Comparison of ENCODE assay signal across 10 mouse cellular contexts in genomic region chr2:158965003-158965665, GRCm38 (mm10).
DNase-seq lines count a peak whose midpoint lies in the region; ATAC-seq and TF ChIP-seq lines count a peak whose summit lies in the region.
"Had no signal": no experiment of that assay in that cellular context is flagged by ENCODE, and none has a peak within 500 bp of the region (broad histone marks: within the 10 kb centered on the region; RNA-seq: fewer than 3 reads in every experiment).

No protein-coding gene starts in this region.

- WGBS in hindbrain, embryonic 16.5 days = 52% methylated on average over 6 of the region's 6 CpGs
- WGBS in hindbrain, embryonic 12.5 days = 74% methylated on average over 6 of the region's 6 CpGs
- WGBS in lung, embryonic 16.5 days = 25% methylated on average over 6 of the region's 6 CpGs
- 69% methylated on average over 6 of the region's 6 CpGs for WGBS in liver, postnatal 0 days (ENCODE audit: insufficient replicate concordance)

- H3K4me1 ChIP-seq in hindbrain, embryonic 16.5 days (ENCODE audit: control insufficient read depth, insufficient read depth, low read depth, low read length) = no peaks in the 10 kb centered on the region
- H3K4me1 ChIP-seq in hindbrain, embryonic 12.5 days = no peaks in the 10 kb centered on the region
- H3K4me1 ChIP-seq in lung, embryonic 16.5 days (replicated peaks; ENCODE audit: control insufficient read depth, insufficient read depth, low read length) = 0 out of 2 replicates have a peak, but pooled peaks cover 3% of the 10 kb centered on the region
- H3K4me1 ChIP-seq in liver, postnatal 0 days (ENCODE audit: insufficient read depth) = no peaks in the 10 kb centered on the region
- H3K4me1 ChIP-seq: stomach, embryonic 15.5 days had no signal

- no peak overlapping the region for H3K4me2 ChIP-seq in hindbrain, embryonic 16.5 days (ENCODE audit: low read length)
- no peak overlapping the region for H3K4me2 ChIP-seq in hindbrain, embryonic 12.5 days (replicated peaks)
- no peak overlapping the region for H3K4me2 ChIP-seq in lung, embryonic 16.5 days (ENCODE audit: low read depth, low read length)
- no peak overlapping the region for H3K4me2 ChIP-seq in liver, postnatal 0 days (ENCODE audit: low read depth, low read length)
- H3K4me2 ChIP-seq: stomach, embryonic 15.5 days had no signal

- H3K9ac ChIP-seq in hindbrain, embryonic 16.5 days (ENCODE audit: low read depth, low read length) = no peak overlapping the region
- H3K9ac ChIP-seq in hindbrain, embryonic 12.5 days = no peak overlapping the region
- H3K9ac ChIP-seq in lung, embryonic 16.5 days (ENCODE audit: low read length) = no peak overlapping the region
- H3K9ac ChIP-seq in liver, postnatal 0 days (replicated peaks) = no peak overlapping the region
- H3K9ac ChIP-seq: stomach, embryonic 15.5 days had no signal

- H3K27ac ChIP-seq in hindbrain, embryonic 16.5 days (ENCODE audit: low read depth, low read length) = no peak overlapping the region
- H3K27ac ChIP-seq in hindbrain, embryonic 12.5 days = no peak overlapping the region
- no peak overlapping the region for H3K27ac ChIP-seq in lung, embryonic 16.5 days (ENCODE audit: low read length)
- no peak overlapping the region for H3K27ac ChIP-seq in liver, postnatal 0 days (ENCODE audit: low read depth)
- H3K27ac ChIP-seq: macrophage; stomach, embryonic 15.5 days had no signal

- no peaks in the 10 kb centered on the region for H3K27me3 ChIP-seq in hindbrain, embryonic 16.5 days (replicated peaks; ENCODE audit: control insufficient read depth, insufficient read depth, low read length)
- no peaks in the 10 kb centered on the region for H3K27me3 ChIP-seq in hindbrain, embryonic 12.5 days
- no peaks in the 10 kb centered on the region for H3K27me3 ChIP-seq in lung, embryonic 16.5 days (ENCODE audit: control insufficient read depth, insufficient read depth, low read depth, low read length)
- no peaks in the 10 kb centered on the region for H3K27me3 ChIP-seq in liver, postnatal 0 days (ENCODE audit: insufficient read depth, low read length)
- H3K27me3 ChIP-seq: stomach, embryonic 15.5 days had no signal

- no peak overlapping the region for H3K4me3 ChIP-seq in hindbrain, embryonic 16.5 days (ENCODE audit: low read length)
- no peak overlapping the region for H3K4me3 ChIP-seq in hindbrain, embryonic 12.5 days
- no peak overlapping the region for H3K4me3 ChIP-seq in lung, embryonic 16.5 days (ENCODE audit: low read length)
- H3K4me3 ChIP-seq in liver, postnatal 0 days (ENCODE audit: low read depth, low read length) = no peak overlapping the region
- H3K4me3 ChIP-seq: stomach, embryonic 15.5 days had no signal

- no peak for TF ChIP-seq CTCF in liver, postnatal 0 days (IDR thresholded peaks at IDR 0.05; ENCODE audit: low read depth)

- no peaks in the 10 kb centered on the region for H3K36me3 ChIP-seq in hindbrain, embryonic 16.5 days (ENCODE audit: control insufficient read depth, insufficient read depth, low read length)
- no peaks in the 10 kb centered on the region for H3K36me3 ChIP-seq in hindbrain, embryonic 12.5 days
- H3K36me3 ChIP-seq in lung, embryonic 16.5 days (ENCODE audit: control insufficient read depth, insufficient read depth, low read length) = no peaks in the 10 kb centered on the region
- H3K36me3 ChIP-seq in liver, postnatal 0 days (replicated peaks; ENCODE audit: insufficient read depth, low read length) = no peaks in the 10 kb centered on the region
- H3K36me3 ChIP-seq: stomach, embryonic 15.5 days had no signal

- DNase-seq in cerebellum, postnatal 10 days = peak; percentile 53 to 79
- peak; percentile 42 to 46 for DNase-seq in kidney, postnatal 4 days
- DNase-seq in spleen, postnatal 36 days (ENCODE audit: low spot score in 2 of 2) = no peak
- DNase-seq in liver, postnatal 0 days = no peak
- no peak for DNase-seq in thymus, postnatal 10 days (ENCODE audit: low spot score in 2 of 2)

- no peak for TF ChIP-seq EP300 in liver, postnatal 0 days (IDR thresholded peaks at IDR 0.05; ENCODE audit: low read depth)

- peak; percentile 86 for ATAC-seq in hindbrain, embryonic 16.5 days
- no peak for ATAC-seq in hindbrain, embryonic 12.5 days (ENCODE audit: low FRiP score)
- ATAC-seq in lung, embryonic 16.5 days (ENCODE audit: low read depth) = peak; percentile 95
- ATAC-seq in liver, postnatal 0 days = no peak

- H3K9me3 ChIP-seq in hindbrain, embryonic 16.5 days (ENCODE audit: control insufficient read depth, low read length) = no peaks in the 10 kb centered on the region
- H3K9me3 ChIP-seq in hindbrain, embryonic 12.5 days (replicated peaks) = no peaks in the 10 kb centered on the region
- H3K9me3 ChIP-seq in lung, embryonic 16.5 days (ENCODE audit: control insufficient read depth, low read length) = no peaks in the 10 kb centered on the region
- H3K9me3 ChIP-seq in liver, postnatal 0 days (ENCODE audit: low read length) = no peaks in the 10 kb centered on the region
- H3K9me3 ChIP-seq: stomach, embryonic 15.5 days had no signal

Comparison
In these comparisons a context has a peak if more than half of its experiments do, and no peak if none do; other contexts are left out.
1. ATAC-seq: peak in hindbrain, embryonic 16.5 days (single experiment) and lung, embryonic 16.5 days (single experiment); none in hindbrain, embryonic 12.5 days (single experiment) and liver, postnatal 0 days (single experiment).
2. DNase-seq: peak in cerebellum, postnatal 10 days (2 of 2) and kidney, postnatal 4 days (2 of 2); none in spleen, postnatal 36 days (0 of 2), liver, postnatal 0 days (single experiment) and thymus, postnatal 10 days (0 of 2).